Mouse (Mus musculus): ENCODE results near the gene Zfp266.
A peak's percentile ranks its signal among the peaks of the same experiment; 100 is the strongest.
"Not testable (repeated sequence)": the region's sequence is repeated elsewhere in the genome, so short reads cannot be mapped to it uniquely, and the experiment has no call there.

Gene Zfp266

DNA sequence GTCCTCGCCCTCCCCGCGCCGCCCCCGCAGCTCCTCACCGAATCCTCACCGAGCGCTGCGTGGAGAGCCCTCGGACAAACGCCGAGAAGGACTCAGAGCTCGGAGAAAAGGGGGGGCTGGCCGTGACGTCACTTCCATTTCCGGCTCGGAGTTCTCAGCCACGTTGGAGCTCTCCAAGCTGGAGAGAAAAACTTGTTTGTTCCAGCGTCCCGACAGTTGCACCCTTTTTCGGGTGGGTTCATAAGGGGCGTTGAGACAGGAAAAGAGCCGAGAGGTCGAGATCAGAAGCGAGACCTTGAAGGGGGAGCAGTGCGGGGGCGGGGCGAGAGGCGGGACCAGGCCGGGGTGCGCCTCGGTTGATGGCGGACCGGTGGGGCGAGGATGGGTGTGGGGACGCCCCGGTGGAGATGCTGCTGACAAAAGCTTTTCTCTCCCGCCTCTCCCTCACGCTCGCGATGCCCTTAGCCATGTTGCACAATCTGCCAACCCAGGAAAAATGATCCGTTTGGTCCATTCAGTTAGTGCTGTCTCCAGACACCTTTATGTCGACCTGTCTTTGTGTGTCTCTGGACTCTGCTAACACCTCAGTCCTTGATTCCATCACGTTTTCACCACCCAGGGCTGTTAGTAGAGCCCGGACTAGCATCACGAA is at the start of gene Zfp266:
TSS of gene Zfp266 (minus strand) at position 112 of the 652 bp plus-strand sequence.
- peak; percentile 90 for DNase-seq

DNA sequence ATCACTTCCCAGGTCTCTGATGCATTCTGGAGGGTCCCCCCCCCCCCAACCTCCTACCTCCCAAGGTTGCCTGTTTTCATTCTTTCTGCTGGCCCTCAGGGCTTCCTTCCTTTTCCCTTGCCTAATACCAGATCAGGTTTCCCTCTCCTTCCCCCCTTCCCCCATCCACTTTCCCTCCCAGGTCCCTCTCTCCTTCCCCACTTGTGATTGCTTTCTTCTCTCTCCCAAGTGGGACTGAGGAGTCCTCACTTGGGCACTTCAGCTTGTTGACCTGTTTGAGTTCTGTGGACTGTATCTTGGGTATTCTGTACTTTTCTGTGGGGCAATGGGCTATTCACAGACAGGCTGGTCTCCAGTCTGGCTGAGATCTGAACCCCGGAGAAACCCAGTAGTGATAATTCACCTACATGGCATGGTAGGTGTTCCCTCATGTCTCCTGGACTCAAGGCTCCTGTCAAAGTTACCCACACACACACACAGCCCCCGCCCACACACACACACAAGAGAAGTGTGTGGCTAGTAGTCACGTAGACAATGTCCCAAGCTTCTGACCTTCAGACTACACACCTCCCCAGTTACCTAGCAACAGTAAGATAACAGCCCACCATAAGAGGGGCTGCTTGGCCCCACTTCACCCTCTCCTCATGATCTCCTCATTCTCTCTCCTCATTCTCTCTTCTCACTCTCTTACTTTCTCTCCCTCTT is 44.3 kb upstream of the Zfp266 start:
- DNase-seq, result not testable (repeated sequence)

DNA sequence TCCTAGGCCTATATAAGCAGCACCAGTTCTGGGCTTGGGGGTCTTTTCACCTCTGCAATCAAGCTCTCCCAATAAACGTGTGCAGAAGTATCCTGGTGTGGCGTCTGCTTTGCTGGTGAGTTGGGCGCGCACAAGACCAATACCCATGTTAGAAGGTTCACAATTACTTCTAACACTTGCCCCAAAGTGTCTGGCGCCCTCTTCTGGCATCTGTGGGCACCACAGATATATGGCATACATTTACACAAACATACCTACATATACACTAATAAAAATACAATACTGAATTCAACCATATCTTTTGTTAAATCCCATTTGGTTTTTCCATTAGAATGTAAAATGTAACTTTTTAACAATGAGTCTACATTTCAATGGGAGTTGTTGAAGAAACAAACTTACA is 41.0 kb upstream of the Zfp266 start:
- DNase-seq, result peak; percentile 38

DNA sequence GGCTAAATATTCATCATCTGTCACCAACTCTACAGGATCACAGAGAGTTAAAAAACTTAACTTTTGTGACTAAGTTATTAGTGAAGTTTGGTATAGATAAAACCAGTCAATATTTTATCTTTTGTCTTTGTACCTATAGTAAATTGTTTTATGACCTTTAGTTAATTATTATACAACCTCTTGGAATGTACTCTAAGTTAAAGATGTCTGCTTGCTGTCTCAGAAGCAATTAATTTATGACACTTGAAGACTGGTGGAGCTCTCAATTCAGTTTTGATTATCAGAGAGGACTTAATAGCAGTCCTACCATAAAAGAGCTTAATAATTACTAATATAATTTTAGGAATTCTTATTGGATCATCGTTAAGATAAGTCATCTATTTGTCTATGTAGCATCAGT is 31.5 kb upstream of the Zfp266 start:
- DNase-seq, result no peak

DNA sequence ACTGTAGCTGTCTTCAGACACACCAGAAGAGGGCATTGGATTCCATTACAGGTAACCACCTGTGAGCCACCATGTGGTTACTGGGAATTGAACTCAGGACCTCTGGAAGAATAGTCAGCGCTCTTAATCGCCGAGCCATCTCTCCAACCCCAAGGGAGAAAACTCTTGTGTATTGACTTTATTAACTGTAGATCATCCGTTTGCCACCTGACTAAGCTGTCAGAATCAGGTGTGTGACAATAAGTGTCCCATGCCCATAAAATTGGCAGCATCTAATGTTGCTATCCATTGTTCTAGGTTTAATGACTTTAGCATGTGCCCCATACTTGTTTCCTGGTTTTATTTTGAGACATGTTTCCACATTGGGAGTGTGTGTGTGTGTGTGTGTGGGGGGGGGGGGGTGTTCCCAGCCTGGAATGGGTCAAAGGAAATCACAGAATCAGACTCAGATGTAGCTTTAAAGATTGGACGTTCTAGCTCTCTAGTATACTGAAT is 30.6 kb upstream of the Zfp266 start:
- DNase-seq, result no peak

DNA sequence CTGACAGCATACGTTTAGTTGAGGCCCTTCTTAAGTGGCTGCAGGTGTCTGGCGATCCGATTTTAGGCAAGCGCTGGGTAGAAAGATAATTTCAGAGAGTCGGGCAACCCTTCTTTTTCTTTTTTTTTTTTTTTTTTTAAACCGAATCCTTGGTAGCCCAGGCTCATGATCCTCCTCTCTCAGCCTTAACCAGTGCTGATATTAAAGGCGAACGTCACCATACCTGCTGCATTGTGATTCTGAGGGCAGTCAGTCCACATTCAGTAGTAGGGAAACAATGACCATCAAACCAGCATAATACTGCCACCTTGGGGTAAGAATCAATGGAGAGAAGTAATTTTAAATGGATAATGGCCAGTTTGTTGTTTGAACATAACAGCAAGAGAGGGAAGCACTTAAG is 23.9 kb upstream of the Zfp266 start:
- DNase-seq, result no peak

DNA sequence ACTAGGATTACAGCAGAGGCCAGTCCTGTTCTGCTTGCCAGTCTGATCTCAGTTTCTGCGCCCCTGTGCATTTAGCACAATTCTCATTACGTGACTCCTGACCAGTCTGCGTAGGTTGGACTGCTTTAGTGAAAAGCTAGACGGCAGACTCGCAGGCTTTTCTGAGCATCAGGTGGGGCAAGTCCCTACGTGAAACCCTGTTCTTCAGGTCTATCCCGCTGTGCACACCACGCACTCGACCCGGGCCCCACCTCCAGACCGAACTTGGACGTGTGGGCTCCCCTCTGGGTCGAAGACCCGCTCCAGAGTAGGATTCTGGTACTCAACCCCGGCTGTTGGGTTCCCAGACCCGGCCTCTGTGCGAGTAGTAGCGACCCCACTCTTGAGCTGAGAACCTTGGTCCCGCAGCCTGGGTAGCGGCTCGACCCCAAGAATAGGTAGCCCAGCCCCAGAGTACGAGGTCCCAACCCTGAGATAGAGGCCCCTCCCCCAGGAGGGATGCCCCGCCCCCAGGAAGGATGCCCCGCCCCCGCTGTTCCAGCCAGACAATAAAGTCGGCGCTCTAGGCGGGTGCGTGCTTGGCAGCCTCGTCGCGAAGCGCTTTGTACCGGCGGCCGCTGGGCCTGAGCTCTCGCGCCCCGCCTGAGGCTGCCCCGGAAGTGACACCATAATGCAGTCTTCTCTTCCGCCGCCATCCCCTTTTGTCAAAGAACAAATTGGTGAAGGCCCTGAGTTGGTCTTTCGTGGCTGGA is 23.0 kb upstream of the Zfp266 start:
- DNase-seq, result peak; percentile 87

DNA sequence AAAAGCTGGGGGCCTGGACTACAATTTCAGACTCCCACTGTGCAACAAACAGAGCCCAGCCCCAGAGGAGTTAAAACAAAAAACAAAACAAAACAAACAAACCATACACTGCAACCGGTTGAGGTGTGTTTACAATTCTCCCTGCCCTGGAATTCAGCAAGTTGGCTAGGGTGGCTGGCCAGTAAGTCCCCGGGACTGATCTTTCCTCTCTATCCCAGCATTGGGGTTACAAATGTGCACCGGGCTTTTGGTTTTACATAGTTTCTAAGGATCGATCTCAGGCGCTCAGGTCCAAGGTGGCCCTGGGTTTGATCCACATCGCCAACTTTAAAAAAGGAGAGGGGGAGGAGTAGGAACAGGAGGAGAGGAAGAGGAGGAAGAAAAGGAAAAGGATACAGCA is 22.3 kb upstream of the Zfp266 start:
- DNase-seq, result no peak

DNA sequence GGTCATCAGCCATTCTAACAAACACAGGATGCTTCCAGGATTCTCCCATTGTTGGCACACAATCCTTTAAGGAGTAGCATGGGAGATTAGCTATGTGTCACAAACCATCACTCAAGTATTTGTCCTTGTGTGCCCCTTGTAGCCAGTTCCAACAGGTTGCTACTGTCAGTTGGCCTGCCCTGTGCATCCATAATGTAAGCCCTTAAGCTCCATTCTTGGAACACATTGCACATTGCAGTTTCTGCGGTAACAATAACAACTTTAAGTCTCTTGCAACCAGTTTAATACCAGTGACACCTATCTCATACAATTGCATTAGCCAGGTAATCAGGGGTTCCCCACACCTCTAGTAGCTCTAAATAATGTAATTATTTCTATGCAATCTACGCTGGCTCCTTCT is 15.4 kb upstream of the Zfp266 start:
- DNase-seq, result no peak

DNA sequence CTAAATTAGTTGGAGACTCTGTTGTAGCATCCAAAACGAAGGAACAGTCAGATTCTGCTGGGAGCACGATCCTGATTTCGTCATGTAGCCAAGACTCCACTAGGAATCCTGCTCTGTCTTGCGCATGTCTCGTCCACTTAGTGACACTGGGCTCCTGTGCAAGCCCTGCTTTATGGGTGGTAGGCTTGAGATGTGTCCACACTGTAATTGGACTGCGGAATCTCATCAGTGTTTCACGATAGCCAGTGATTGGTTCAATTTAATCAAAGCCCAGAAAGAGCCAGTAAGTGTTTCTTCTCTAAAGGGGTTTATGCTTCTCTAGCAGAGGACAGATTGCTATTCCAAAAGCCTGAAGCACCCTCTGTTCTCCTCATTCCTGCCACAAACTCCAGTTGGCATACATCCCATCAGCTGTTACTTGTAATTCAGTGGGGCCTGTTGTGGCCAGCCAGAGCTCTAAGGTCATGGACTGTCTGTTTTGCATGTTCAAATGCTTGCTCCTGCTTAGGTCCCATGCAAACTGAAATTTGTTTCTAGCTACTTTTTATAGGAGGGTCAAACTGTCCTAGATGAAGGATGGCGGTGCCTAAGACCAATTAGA is 13.2 kb upstream of the Zfp266 start:
- DNase-seq, result no peak

DNA sequence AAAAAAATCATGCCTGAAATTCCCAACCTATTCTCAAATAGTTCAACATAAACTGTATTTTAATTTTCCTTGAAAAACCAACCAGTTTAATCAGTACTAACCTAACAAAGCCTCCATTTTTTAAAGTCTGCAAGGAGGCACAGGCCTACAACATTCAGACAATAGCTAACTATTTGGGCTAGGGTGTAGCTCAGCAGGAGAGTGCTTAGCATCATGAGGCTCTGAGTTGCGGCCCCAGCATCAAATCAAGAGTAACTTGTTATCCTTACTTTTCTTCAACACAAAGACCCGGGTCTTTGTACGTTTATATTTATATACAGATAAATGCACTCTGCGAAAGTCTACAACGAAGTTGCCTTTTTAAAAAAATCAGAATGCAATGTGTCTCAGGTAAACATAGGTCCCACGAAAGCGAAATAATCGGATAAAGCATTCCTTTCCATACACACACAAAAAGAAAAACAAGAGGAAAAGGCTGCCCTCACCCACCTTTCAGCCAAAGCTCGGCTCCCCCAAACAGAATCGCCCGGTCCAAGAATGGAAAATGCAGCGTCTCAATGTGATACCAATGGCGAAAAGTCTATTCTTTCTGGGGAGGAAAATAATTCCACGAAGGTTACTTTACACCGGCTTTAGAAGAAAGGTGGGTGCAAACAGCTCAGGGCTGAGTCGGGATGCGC is 546 bp downstream of the Zfp266 start:
- peak; percentile 10 for DNase-seq

DNA sequence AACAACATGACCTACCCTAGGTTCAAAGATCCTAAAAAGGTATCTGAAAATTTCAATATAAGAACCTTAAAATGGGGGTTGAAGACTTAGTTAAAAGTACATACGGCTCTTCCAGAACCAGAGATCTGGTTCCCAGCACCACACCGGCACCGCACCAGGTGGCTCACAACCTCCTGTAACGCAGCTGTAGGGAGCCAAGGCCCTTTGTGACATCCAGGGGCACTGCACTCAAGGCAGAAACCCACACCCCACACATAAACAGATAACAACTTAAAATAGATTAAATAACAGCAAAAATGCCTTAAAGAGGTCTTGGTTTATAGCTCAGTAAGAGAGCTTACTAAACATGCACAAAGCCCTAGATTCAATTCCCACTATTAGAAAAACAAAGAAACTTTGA is 1.3 kb downstream of the Zfp266 start:
- no peak for DNase-seq

DNA sequence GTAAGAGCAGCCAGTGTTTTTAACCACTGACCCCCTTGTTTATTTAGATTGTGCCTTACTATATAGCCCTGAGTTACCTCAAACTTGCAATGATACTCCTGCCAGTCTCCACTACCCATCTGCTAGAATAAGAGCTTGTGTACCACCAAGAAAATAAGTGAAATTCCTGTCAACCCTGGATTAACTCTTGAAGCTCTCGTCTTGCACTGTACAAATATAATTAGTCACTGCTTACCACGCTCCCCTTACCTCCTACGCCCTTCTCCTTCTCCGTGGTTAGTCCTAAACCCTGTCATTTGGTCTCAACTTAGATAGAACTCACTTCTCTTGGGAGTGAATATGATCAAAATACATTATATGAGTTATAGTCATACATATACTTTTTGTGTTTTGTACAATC is 2.5 kb downstream of the Zfp266 start:
- DNase-seq, result no peak

DNA sequence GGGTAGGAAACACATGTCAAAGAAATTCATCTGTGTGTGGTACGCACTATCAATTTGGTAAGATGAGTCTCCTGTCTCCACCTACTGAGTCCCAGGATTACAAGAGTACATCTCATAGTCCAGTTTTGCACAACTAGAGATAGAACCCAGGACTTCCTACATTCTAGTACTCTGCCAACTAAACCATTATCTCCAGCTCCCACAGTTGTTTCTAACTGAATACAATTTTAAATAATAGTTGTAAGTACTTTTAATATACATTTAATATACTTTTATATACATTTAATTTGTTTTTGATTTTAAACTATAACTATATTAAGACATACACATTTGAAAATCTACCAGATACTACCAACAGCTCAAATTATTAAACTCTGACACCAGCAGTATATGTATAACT is 3.5 kb downstream of the Zfp266 start:
- DNase-seq, result no peak

DNA sequence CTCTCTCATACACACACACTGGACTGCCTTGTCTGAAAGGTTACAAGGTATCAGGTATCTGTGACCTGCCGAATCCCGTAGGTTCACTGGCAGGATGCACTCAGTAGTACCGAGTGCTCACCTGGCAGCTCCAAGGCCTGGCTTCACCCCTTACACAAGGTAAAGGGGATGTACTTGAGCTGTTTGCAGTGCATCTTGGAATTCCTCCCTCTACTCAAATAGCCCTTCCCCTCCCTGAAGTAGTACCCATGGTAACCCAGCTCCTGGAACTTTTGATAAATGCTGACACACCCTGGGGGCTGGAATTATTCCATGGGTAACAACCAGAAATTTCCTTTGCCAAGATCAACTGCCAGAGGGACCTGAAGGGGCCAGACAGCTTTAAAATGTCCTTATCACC is 7.2 kb downstream of the Zfp266 start:
- DNase-seq, result no peak

DNA sequence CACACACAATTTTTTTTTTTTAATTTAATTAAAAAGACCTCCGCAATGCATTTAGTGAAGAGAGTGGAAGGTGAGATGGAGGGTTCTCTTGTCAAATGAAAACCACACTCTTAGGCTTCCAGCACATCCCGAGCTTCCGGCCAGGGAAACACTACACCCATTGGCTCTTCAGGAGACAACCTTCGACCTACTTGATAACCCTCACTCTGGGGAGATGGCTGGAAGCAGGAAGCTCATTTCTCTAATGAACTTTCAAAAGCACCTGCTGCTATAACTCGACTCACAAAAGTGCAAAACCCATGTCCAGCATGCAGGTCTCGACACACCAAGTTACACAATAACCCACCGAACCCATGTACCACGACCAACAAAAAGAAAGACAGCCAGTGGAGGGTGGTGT is 8.5 kb downstream of the Zfp266 start:
- DNase-seq, result no peak

DNA sequence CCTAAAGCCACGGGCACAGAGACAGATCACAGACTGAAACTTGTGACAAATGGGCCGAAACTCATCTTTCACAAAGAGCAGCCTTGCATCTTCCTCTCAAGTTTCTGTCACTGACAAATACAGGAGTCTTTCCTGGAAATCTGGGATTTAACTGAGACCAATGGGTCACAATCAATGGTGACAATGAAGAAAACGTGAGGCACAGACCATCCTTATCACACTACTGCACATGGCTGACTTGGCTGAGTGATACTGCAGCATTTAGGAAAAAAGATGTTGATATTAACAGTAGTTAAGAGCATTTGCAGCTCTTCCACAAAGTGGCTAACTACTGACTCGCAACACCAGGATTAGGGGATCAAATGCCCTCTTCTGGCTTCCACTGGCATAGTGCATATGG is 9.6 kb downstream of the Zfp266 start:
- DNase-seq, result no peak

DNA sequence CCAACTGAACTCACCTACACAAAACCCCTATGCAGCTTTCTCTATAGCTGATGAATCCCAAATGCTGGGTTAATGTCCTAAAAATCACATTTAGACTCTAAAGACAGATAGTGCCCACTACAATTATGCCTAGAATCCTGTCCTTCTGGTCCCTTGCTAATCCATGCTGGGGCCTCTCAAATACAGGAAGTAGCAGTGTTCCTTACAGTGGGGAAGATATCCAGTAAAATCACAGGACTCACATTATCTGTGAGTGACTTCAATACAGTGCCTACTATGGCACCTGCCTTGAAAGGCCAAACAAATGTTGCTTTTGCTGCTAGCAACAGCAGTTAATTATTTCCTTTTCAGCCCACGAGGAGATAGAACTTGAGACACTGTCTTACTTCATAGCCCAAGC is 10.9 kb downstream of the Zfp266 start:
- DNase-seq, result no peak

DNA sequence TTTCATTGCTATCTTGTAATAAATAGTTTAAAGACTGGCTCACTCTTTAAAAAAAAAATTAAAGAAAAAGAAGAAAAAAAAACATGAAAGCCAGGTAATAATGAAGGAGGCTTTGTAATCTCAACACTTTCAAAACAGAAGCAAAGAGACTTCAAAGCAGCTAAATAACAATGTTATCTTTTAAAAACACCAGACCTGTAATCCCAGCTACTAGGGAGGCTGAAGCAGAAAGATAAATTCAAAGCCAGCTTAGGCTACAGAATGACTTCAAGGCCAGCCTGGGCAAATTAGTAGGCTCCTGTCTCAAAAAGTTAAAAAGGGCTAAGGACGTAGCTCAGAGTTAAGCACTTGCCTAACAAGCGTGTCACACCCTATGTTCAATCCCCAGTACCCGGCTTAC is 11.5 kb downstream of the Zfp266 start:
- no peak for DNase-seq

DNA sequence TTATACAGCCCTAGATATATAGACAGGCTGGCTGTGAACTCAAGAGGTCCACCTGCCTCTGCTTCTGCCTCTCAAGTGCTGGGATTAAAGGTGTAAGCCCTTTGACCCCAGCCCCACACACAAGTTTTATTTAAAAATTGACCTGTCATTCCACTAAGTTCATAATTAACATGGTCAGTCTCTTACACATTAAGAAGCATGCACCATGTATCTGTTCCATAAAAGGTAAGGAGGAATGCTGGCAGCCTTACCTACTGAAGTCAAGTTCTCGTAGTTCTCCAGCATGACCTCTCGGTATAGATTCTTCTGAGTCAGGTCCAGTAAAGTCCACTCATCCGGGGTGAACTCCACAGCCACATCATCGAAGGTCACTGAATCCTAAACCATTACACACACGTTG is 16.4 kb downstream of the Zfp266 start:
- DNase-seq, result no peak

DNA sequence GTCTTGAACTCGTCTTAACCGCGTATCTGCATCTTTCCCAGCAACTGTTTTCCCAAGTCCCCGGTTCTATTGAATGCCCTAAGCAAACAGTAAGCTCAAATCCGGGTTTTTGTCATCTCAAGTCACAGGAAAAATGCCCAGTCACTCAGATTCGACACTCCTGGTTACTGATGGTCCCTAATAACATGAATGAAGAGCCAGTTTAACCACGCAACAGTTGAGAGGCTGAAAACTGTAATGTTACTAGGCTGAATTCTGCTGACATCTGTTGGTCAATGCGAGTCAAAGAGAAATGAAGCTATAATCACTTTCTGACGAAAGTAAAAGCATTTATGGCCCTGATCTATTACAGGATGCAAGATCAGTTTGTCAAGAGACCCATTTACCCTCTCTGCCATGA is 27.9 kb downstream of the Zfp266 start:
- no peak for DNase-seq

DNA sequence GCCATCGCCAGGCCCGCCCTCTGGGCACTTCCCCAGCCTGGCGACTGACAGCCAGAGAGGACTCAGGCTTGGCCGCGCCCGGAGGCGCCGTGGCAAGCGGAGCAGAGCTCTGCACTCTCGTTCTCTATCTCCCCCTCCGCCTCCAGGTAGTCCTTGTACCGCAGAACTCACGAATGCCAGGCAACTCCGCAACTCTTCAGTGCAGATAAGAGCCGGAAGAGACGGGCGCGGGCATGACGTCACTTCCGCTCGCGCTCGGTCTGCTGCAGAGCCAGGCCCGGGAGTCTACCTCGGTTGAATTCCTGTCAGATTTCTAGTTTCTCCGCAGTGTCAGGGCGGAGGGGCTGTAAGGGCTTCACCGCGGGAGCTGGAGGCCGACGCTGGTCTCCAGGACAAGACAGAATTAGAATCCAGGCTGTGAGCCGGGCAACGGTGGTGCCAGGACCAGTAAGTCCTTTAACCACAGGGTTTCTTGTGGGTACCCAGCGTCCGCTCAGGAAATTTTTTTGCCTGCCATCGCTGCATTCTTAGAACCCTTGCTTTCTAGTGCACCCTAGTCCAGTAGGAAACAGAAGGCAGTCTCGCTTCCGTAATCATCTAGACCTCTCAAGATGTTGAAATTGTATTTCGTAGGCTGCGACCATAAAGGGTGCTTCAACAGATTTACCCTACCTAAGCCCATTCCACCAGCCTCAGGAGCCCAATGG is 28.5 kb downstream of the Zfp266 start, which contains the start of gene Zfp426:
TSS of gene Zfp426 (minus strand) at position 220 of the 707 bp plus-strand sequence.
- peak; percentile 91 for DNase-seq

All from liver (tissue).